Mouse (Mus musculus): ENCODE data around the gene Chkb. TPM values are rescaled to one million over a fixed set of nuclear protein-coding genes. Genes with fewer than 3 reads are reported as not detected.

The Chkb gene
- polyA plus RNA-seq, 1 experiment: 35.6 TPM

DNA sequence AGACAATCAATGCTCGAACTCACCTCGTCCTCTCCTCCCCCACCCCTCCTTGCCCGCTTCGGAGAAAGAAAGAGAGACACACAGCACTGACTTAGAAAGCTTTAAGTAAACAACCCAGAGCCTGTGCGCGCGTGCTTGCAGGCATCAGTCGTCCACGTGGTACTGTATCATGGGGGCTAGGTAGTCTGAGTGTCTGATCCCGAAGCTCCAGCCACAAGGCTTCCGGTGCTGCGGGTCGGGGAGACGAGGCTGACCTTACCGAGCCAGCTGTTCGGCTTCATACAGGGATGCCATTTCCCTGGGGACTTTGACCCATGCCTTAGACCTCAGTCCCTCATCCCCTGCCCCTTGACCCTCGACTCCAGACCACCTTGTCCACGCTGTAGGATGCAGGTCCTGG lies 52.3 kb downstream of the Chkb start:
- Histone ChIP-seq H3K27me3 (ENCODE audit: control insufficient read depth, insufficient read depth, insufficient read length) (peaks cover 36% of the 10 kb centered on the region), H3K4me2 (ENCODE audit: low read depth) (no peak overlapping the region)

DNA sequence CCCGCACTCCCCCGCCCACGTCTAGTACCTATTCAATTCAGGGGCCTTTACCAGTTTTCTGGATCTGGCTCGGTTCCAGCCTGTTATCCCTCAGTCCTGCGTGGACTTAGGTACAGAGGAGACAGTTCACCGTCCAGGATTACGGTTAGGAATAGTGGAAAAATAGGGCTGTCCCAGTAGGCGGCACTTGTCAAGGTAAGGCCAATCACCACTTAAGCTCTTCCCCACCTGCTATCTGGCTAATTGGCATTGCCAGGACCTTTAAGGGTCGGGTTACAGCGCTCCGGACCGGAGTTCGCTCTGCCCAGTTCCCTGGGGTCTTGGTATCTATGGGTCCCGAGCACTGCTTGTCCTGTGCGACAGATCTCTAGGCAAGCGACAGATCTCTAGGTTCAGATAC lies 52.8 kb downstream of the Chkb start, which contains the start of gene Tymp:
Gene Tymp (minus strand): TSS at position 83 of the 400 bp plus-strand sequence.
- peaks cover 34% of the 10 kb centered on the region for H3K27me3 ChIP-seq (ENCODE audit: control insufficient read depth, insufficient read depth, insufficient read length)
- peaks cover 1% of the 10 kb centered on the region for H3K36me3 ChIP-seq (ENCODE audit: control insufficient read depth, insufficient read depth)
- H3K4me2 ChIP-seq (ENCODE audit: low read depth): no peak within 1 kb of the TSS
- H3ac ChIP-seq (ENCODE audit: control insufficient read depth, insufficient read length): no peak within 1 kb of the TSS
- no peak within 1 kb of the TSS for H3K4me3 ChIP-seq
- TF ChIP-seq SRF (IDR thresholded peaks at IDR 0.05; ENCODE audit: control insufficient read depth, insufficient read length, low read depth) (no peak), E2F4 (IDR thresholded peaks at IDR 0.05; ENCODE audit: insufficient read depth) (no peak), MYOD1 (IDR thresholded peaks at IDR 0.05; ENCODE audit: control insufficient read depth in 1 of 3, insufficient read length in 2 of 3, low read depth in 2 of 3) (no peak), REST (IDR thresholded peaks at IDR 0.05; ENCODE audit: insufficient read depth, insufficient read length) (no peak), MAX (IDR thresholded peaks at IDR 0.05; ENCODE audit: low read depth) (no peak), TCF3 (IDR thresholded peaks at IDR 0.05; ENCODE audit: insufficient read length, low read depth) (no peak), TCF12 (IDR thresholded peaks at IDR 0.05; ENCODE audit: insufficient read depth, poor library complexity, severe bottlenecking) (no peak), POLR2A (IDR thresholded peaks at IDR 0.05; ENCODE audit: insufficient read length, low read depth) (no peak), USF1 (IDR thresholded peaks at IDR 0.05; ENCODE audit: low read depth) (no peak)
- H3K79me2 ChIP-seq (ENCODE audit: control insufficient read depth, insufficient read depth): no peaks in the 10 kb centered on the region

More for the DNA sequence above, 52.3 kb downstream of the Chkb start:
- Histone ChIP-seq H3ac (ENCODE audit: control insufficient read depth, insufficient read length) (no peak overlapping the region), H3K36me3 (ENCODE audit: control insufficient read depth, insufficient read depth) (no peaks in the 10 kb centered on the region), H3K4me3 (no peak overlapping the region), H3K79me2 (ENCODE audit: control insufficient read depth, insufficient read depth) (no peaks in the 10 kb centered on the region)
- no peak for TF ChIP-seq USF1 (IDR thresholded peaks at IDR 0.05; ENCODE audit: low read depth)
- no peak for TF ChIP-seq POLR2AphosphoS2 (IDR thresholded peaks at IDR 0.05; ENCODE audit: insufficient read length, low read depth)
- TF ChIP-seq MYOG (IDR thresholded peaks at IDR 0.05; ENCODE audit: control insufficient read depth in 1 of 3, insufficient read depth in 1 of 3, insufficient read length in 2 of 3, low read depth in 2 of 3): no peak
- no peak for TF ChIP-seq SRF (IDR thresholded peaks at IDR 0.05; ENCODE audit: control insufficient read depth, insufficient read length, low read depth)
- no peak for TF ChIP-seq CEBPB (IDR thresholded peaks at IDR 0.05; ENCODE audit: insufficient read depth, poor library complexity, severe bottlenecking)
- no peak for TF ChIP-seq TCF3 (IDR thresholded peaks at IDR 0.05; ENCODE audit: insufficient read length, low read depth)
- no peak for TF ChIP-seq POLR2A (IDR thresholded peaks at IDR 0.05; ENCODE audit: insufficient read length, low read depth)
- TF ChIP-seq MAX (IDR thresholded peaks at IDR 0.05; ENCODE audit: low read depth): no peak
- TF ChIP-seq MYOD1 (IDR thresholded peaks at IDR 0.05; ENCODE audit: control insufficient read depth in 1 of 3, insufficient read length in 2 of 3, low read depth in 2 of 3): no peak
- no peak for TF ChIP-seq REST (IDR thresholded peaks at IDR 0.05; ENCODE audit: insufficient read depth, insufficient read length)
- no peak for TF ChIP-seq TCF12 (IDR thresholded peaks at IDR 0.05; ENCODE audit: insufficient read depth, poor library complexity, severe bottlenecking)
- no peak for TF ChIP-seq E2F4 (IDR thresholded peaks at IDR 0.05; ENCODE audit: insufficient read depth)

Other genes with a start within 250 kb of the Chkb start
- 278 TPM for gene Plxnb2, start 249.1 kb downstream of the Chkb start, polyA plus RNA-seq (2012; fragmentation: generic; extraction: Trizol)
- 6.6 TPM for gene Dennd6b, start 233.4 kb downstream of the Chkb start, polyA plus RNA-seq (2012; fragmentation: generic; extraction: Trizol)
- 43.6 TPM for gene Ppp6r2, start 218.4 kb downstream of the Chkb start, polyA plus RNA-seq (2012; fragmentation: generic; extraction: Trizol)
- 222 TPM for gene Sbf1, start 114.6 kb downstream of the Chkb start, polyA plus RNA-seq (2012; fragmentation: generic; extraction: Trizol)
- gene Adm2, start 107.2 kb downstream of the Chkb start, polyA plus RNA-seq (2012; fragmentation: generic; extraction: Trizol): 71.1 TPM
- gene Miox, start 95.5 kb downstream of the Chkb start, polyA plus RNA-seq (2012; fragmentation: generic; extraction: Trizol): 0.04 TPM
- gene Lmf2, start 74.2 kb downstream of the Chkb start, polyA plus RNA-seq (2012; fragmentation: generic; extraction: Trizol): 96.5 TPM
- 182 TPM for gene Ncaph2, start 74.2 kb downstream of the Chkb start, polyA plus RNA-seq (2012; fragmentation: generic; extraction: Trizol)
- 28.0 TPM for gene Sco2, start 56.1 kb downstream of the Chkb start, polyA plus RNA-seq (2012; fragmentation: generic; extraction: Trizol)
- 4.1 TPM for gene Tymp, start 52.9 kb downstream of the Chkb start, polyA plus RNA-seq (2012; fragmentation: generic; extraction: Trizol)
- not detected for gene Odf3b, start 50.6 kb downstream of the Chkb start, polyA plus RNA-seq (2012; fragmentation: generic; extraction: Trizol)
- not detected for gene Klhdc7b, start 45.0 kb downstream of the Chkb start, polyA plus RNA-seq (2012; fragmentation: generic; extraction: Trizol)
- gene Syce3, start 19.4 kb downstream of the Chkb start, polyA plus RNA-seq (2012; fragmentation: generic; extraction: Trizol): not detected
- gene Cpt1b, start 4.0 kb downstream of the Chkb start, polyA plus RNA-seq (2012; fragmentation: generic; extraction: Trizol): 5.9 TPM
- 0.80 TPM for gene C730034F03Rik, start 319 bp downstream of the Chkb start, polyA plus RNA-seq (2012; fragmentation: generic; extraction: Trizol)
- gene Gm44502, start 212 bp downstream of the Chkb start, polyA plus RNA-seq (2012; fragmentation: generic; extraction: Trizol): 0.11 TPM
- 0.01 TPM for gene Mapk8ip2, start 24.0 kb upstream of the Chkb start, polyA plus RNA-seq (2012; fragmentation: generic; extraction: Trizol)
- gene Arsa, start 47.5 kb upstream of the Chkb start, polyA plus RNA-seq (2012; fragmentation: generic; extraction: Trizol): 33.2 TPM
- 1.4 TPM for gene Shank3, start 69.7 kb upstream of the Chkb start, polyA plus RNA-seq (2012; fragmentation: generic; extraction: Trizol)
- gene Acr, start 138.4 kb upstream of the Chkb start, polyA plus RNA-seq (2012; fragmentation: generic; extraction: Trizol): not detected
- gene Rabl2, start 162.0 kb upstream of the Chkb start, polyA plus RNA-seq (2012; fragmentation: generic; extraction: Trizol): 13.9 TPM

Measured in myocyte (in vitro differentiated cells).